Mouse (Mus musculus) midbrain, embryonic 15.5 days (tissue): ENCODE measurements around the gene Gzmk. TPM values are rescaled to one million over a fixed set of nuclear protein-coding genes. Genes with fewer than 3 reads are reported as not detected.

Source experiments
- ATAC-seq: fragments of 200-750 bp; cut with Nextera tagmentation; replicated peaks from 2 replicates; pipeline ENCODE4 v1.8.0; 2017; ENCODE audit warnings: moderate TSS enrichment
- H3K27ac ChIP-seq: fragments of 300-500 bp; sonication (generic); 2 replicates; pipeline ENCODE4 v1.5.1; 2015; ENCODE audit warnings: mild to moderate bottlenecking, inconsistent platforms
- H3K27me3 ChIP-seq: fragments of 300-500 bp; sonication (generic); replicated peaks from 2 replicates; pipeline ENCODE4 v1.6.1; 2015; ENCODE audit warnings: inconsistent platforms
- H3K36me3 ChIP-seq: fragments of 300-500 bp; sonication (generic); replicated peaks from 2 replicates; pipeline ENCODE4 v1.6.1; 2015; ENCODE audit warnings: inconsistent platforms
- H3K4me1 ChIP-seq: fragments of 300-500 bp; sonication (generic); 2 replicates; pipeline ENCODE4 v1.6.1; 2015; ENCODE audit warnings: inconsistent platforms
- H3K4me2 ChIP-seq: fragments of 300-500 bp; sonication (generic); 2 replicates; pipeline ENCODE4 v1.6.1; 2015; ENCODE audit warnings: inconsistent platforms, mild to moderate bottlenecking, moderate library complexity
- H3K4me3 ChIP-seq: fragments of 300-500 bp; sonication (generic); 2 replicates; pipeline ENCODE4 v1.5.1; 2015; ENCODE audit warnings: mild to moderate bottlenecking, inconsistent platforms
- H3K9ac ChIP-seq: fragments of 300-500 bp; sonication (generic); 2 replicates; pipeline ENCODE4 v1.6.1; 2015; ENCODE audit warnings: mild to moderate bottlenecking, inconsistent platforms
- H3K9me3 ChIP-seq: fragments of 300-500 bp; sonication (generic); 2 replicates; pipeline ENCODE4 v1.6.1; 2016; ENCODE audit warnings: inconsistent platforms
- WGBS: fragments of 180-500 bp; shearing (Covaris S2); methylation state at CpG from one replicate; pipeline ENCODE4 v1.1.7; 2015; ENCODE audit warnings: mixed read lengths; 5-methylcytosine and 5-hydroxymethylcytosine counted together
- polyA plus RNA-seq: library from polyadenylated mRNA; unstranded; fragments of >200 nt; fragmentation: Nextera tagmentation; extraction: Ambion mirVana; gene quantifications from 2 replicates; pipeline ENCODE4 v1.2.1, GENCODE M21; 2015

Gzmk gene
- polyA plus RNA-seq, 1 experiment from 2014 or later = not detected

GRCm38 (mm10) chr13:113199331-113199730, 26.4 kb downstream of the Gzmk start:
- H3K9ac ChIP-seq = no peak overlapping the region
- H3K9me3 ChIP-seq = no peaks in the 10 kb centered on the region
- 57% methylated on average over 3 of the region's 3 CpGs for WGBS

GRCm38 (mm10) chr13:113197872-113198502, 27.7 kb downstream of the Gzmk start:
- no peaks in the 10 kb centered on the region for H3K27me3 ChIP-seq
- no peaks in the 10 kb centered on the region for H3K4me1 ChIP-seq
- no peak overlapping the region for H3K4me3 ChIP-seq
- WGBS = 66% methylated on average over 9 of the region's 9 CpGs
- H3K9me3 ChIP-seq = no peaks in the 10 kb centered on the region
- ATAC-seq = no peak
- no peak overlapping the region for H3K4me2 ChIP-seq
- no peaks in the 10 kb centered on the region for H3K36me3 ChIP-seq
- H3K9ac ChIP-seq = no peak overlapping the region
- no peak overlapping the region for H3K27ac ChIP-seq

More at GRCm38 (mm10) chr13:113199331-113199730, 26.4 kb downstream of the Gzmk start:
- Histone ChIP-seq H3K4me3 (no peak overlapping the region), H3K4me2 (no peak overlapping the region), H3K36me3 (no peaks in the 10 kb centered on the region), H3K27me3 (no peaks in the 10 kb centered on the region), H3K4me1 (no peaks in the 10 kb centered on the region), H3K27ac (no peak overlapping the region)
- no peak for ATAC-seq

GRCm38 (mm10) chr13:113196808-113197674, 28.7 kb downstream of the Gzmk start:
- Histone ChIP-seq H3K4me1 (no peaks in the 10 kb centered on the region), H3K4me2 (no peak overlapping the region), H3K36me3 (no peaks in the 10 kb centered on the region), H3K9me3 (no peaks in the 10 kb centered on the region), H3K9ac (no peak overlapping the region), H3K4me3 (no peak overlapping the region), H3K27ac (no peak overlapping the region), H3K27me3 (no peaks in the 10 kb centered on the region)
- 25% methylated on average over 13 of the region's 13 CpGs for WGBS
- ATAC-seq = no peak

- Histone ChIP-seq H3K36me3 (no peaks in the 10 kb centered on the region), H3K27ac (no peak overlapping the region), H3K4me3 (no peak overlapping the region), H3K27me3 (no peaks in the 10 kb centered on the region), H3K4me1 (no peaks in the 10 kb centered on the region), H3K9me3 (no peaks in the 10 kb centered on the region), H3K9ac (no peak overlapping the region), H3K4me2 (no peak overlapping the region)
- WGBS = 89% methylated on average over 4 of the region's 4 CpGs
- no peak for ATAC-seq
These were observed 42.0 kb downstream of the Gzmk start for GRCm38 (mm10) chr13:113183720-113184119.

GRCm38 (mm10) chr13:113183310-113183709, 42.4 kb downstream of the Gzmk start:
- no peaks in the 10 kb centered on the region for H3K36me3 ChIP-seq
- H3K9me3 ChIP-seq = no peaks in the 10 kb centered on the region
- no peak overlapping the region for H3K4me2 ChIP-seq
- H3K27me3 ChIP-seq = no peaks in the 10 kb centered on the region
- ATAC-seq = no peak
- no peak overlapping the region for H3K27ac ChIP-seq
- 74% methylated on average over 8 of the region's 8 CpGs for WGBS
- H3K9ac ChIP-seq = no peak overlapping the region
- H3K4me1 ChIP-seq = no peaks in the 10 kb centered on the region
- no peak overlapping the region for H3K4me3 ChIP-seq

GRCm38 (mm10) chr13:113174162-113174561, 51.5 kb downstream of the Gzmk start:
- no peak overlapping the region for H3K27ac ChIP-seq
- H3K36me3 ChIP-seq = no peaks in the 10 kb centered on the region
- no peak for ATAC-seq
- H3K27me3 ChIP-seq = no peaks in the 10 kb centered on the region
- H3K4me2 ChIP-seq = no peak overlapping the region
- no peaks in the 10 kb centered on the region for H3K9me3 ChIP-seq
- no peak overlapping the region for H3K9ac ChIP-seq
- 93% methylated on average over 6 of the region's 6 CpGs for WGBS
- no peaks in the 10 kb centered on the region for H3K4me1 ChIP-seq
- H3K4me3 ChIP-seq = no peak overlapping the region

- no peak overlapping the region for H3K4me2 ChIP-seq
- H3K4me1 ChIP-seq = no peaks in the 10 kb centered on the region
- no peak overlapping the region for H3K4me3 ChIP-seq
- H3K27ac ChIP-seq = no peak overlapping the region
- H3K9me3 ChIP-seq = no peaks in the 10 kb centered on the region
- no peak for ATAC-seq
- H3K27me3 ChIP-seq = no peaks in the 10 kb centered on the region
- H3K9ac ChIP-seq = no peak overlapping the region
- H3K36me3 ChIP-seq = no peaks in the 10 kb centered on the region
These were observed 55.5 kb downstream of the Gzmk start for GRCm38 (mm10) chr13:113170256-113170655.

- H3K4me2 ChIP-seq = no peak overlapping the region
- no peak for ATAC-seq
- H3K9ac ChIP-seq = no peak overlapping the region
- H3K4me1 ChIP-seq = no peaks in the 10 kb centered on the region
- no peaks in the 10 kb centered on the region for H3K27me3 ChIP-seq
- H3K36me3 ChIP-seq = no peaks in the 10 kb centered on the region
- no peak overlapping the region for H3K27ac ChIP-seq
- H3K4me3 ChIP-seq = no peak overlapping the region
- 81% methylated on average over 9 of the region's 9 CpGs for WGBS
- H3K9me3 ChIP-seq = no peaks in the 10 kb centered on the region
These were observed 57.6 kb downstream of the Gzmk start for GRCm38 (mm10) chr13:113168018-113168534.

- Histone ChIP-seq H3K27ac (no peak overlapping the region), H3K4me1 (no peaks in the 10 kb centered on the region), H3K27me3 (no peaks in the 10 kb centered on the region), H3K36me3 (no peaks in the 10 kb centered on the region), H3K9me3 (no peaks in the 10 kb centered on the region), H3K9ac (no peak overlapping the region), H3K4me2 (no peak overlapping the region), H3K4me3 (no peak overlapping the region)
- ATAC-seq = no peak
- WGBS = 92% methylated on average over 5 of the region's 5 CpGs
These were observed 61.3 kb downstream of the Gzmk start for GRCm38 (mm10) chr13:113164252-113165005.

GRCm38 (mm10) chr13:113151556-113151955, 74.2 kb downstream of the Gzmk start:
- Histone ChIP-seq H3K4me3 (no peak overlapping the region), H3K27me3 (no peaks in the 10 kb centered on the region), H3K9me3 (no peaks in the 10 kb centered on the region), H3K27ac (no peak overlapping the region), H3K4me2 (no peak overlapping the region), H3K9ac (no peak overlapping the region), H3K4me1 (no peaks in the 10 kb centered on the region), H3K36me3 (no peaks in the 10 kb centered on the region)
- 92% methylated on average over 4 of the region's 4 CpGs for WGBS
- ATAC-seq = no peak

GRCm38 (mm10) chr13:113139597-113139996, 86.1 kb downstream of the Gzmk start:
- H3K36me3 ChIP-seq = no peaks in the 10 kb centered on the region
- no peak overlapping the region for H3K27ac ChIP-seq
- H3K9me3 ChIP-seq = no peaks in the 10 kb centered on the region
- H3K4me1 ChIP-seq = no peaks in the 10 kb centered on the region
- H3K4me3 ChIP-seq = no peak overlapping the region
- no peak overlapping the region for H3K9ac ChIP-seq
- WGBS = 79% methylated on average over 1 of the region's 1 CpGs
- ATAC-seq = no peak
- no peak overlapping the region for H3K4me2 ChIP-seq
- no peaks in the 10 kb centered on the region for H3K27me3 ChIP-seq

- Histone ChIP-seq H3K9ac (no peak overlapping the region), H3K36me3 (no peaks in the 10 kb centered on the region), H3K27ac (peak overlapping the region; percentile 54; the same call in 1 of the 2 replicates), H3K27me3 (no peaks in the 10 kb centered on the region), H3K4me2 (no peak overlapping the region), H3K9me3 (no peaks in the 10 kb centered on the region), H3K4me1 (0 out of 2 replicates have a peak, but pooled peaks cover 2% of the 10 kb centered on the region), H3K4me3 (no peak overlapping the region)
- 65% methylated on average over 1 of the region's 1 CpGs for WGBS
- peak; percentile 95 for ATAC-seq
These were observed 95.7 kb downstream of the Gzmk start for GRCm38 (mm10) chr13:113129974-113130373.
